Mouse (Mus musculus) heart, adult 9 months (tissue): ENCODE data around the gene Cnot3.
"Not testable (repeated sequence)": the region's sequence is repeated elsewhere in the genome, so short reads cannot be mapped to it uniquely, and the experiment has no call there.

Experiments
- DNase-seq, 2 experiments: peaks; one replicate each; pipeline ENCODE4 v3.0.0; 2022; ENCODE audit warnings: low spot score in 2 of 2

Gene Cnot3

DNA sequence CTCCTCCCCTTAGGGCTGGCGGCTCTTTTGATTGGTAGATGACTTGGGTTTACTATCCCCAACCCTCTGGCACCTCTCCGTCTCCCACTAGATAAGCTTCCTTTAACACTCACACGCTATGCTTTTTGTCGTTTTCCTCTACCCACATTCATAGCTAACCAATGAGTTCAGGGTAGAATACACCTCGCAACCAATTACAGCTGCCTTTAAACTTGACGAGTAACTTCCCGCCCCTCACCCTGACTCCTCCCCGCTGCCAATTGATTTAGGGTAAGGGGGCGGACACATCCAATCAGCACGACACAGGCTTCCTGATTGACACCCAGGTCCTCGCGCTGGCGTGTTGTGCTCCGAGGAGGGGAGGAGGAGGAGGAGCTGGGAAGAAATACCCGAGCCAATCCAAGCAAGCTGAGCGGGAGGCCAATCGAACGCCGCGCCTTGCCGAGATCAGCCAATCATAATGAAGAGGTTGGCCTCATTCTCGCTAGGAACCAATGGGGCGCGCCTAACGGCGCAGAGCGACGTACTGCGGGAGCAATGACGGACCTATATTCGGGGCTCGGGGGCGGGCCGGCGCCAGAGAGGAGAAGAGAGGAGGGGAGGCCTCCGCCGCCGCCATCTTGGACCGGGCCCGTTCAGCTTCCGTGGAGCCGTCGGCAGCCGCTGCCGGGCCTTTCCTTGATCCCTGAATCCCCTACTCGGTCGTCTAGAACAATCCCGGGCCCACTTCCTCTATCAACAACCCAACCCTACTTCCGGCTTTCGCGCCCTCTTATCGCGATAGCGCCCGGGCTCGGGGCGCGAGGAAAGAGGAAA lies at the start of gene Cnot3:
Gene Cnot3 (plus strand): TSS at position 597 of the 816 bp plus-strand sequence.
- peak; percentile 100 for DNase-seq

DNA sequence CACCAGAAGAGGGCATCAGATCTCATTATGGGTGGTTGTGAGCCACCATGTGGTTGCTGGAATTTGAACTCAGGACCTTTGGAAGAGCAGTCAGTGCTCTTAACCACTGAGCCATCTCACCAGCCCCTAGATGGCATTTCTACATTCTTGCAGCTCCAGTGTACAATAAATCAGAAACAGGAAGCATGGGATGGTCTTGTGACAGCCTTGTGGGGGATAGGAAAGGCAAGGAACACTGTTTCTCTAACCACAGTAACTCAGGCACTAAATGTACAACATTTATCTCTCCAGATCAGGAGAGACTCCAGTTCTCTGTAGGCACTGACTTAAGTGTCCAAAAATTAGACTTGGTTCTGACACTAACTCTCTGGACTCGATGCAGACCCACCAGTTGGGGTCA lies 47.3 kb upstream of the Cnot3 start:
- DNase-seq: not testable (repeated sequence)

DNA sequence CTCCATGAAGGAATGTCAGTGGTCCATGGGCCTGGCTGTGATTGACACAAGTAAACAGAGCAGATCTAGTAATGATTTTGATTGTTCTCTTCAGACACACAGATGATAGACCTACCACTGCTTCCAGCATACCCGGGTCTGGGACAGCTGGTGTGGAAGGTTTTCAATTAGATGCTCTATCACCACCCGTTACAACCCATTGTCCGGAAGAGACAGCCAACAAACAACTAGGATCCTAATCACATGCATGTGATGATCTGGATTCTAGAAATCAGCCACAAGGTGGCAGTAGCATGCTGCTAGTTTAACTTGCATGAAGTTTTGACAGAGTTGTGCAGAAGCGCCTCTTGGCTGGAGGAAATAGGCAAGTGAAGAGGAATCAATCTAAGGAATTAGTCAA lies 43.9 kb upstream of the Cnot3 start:
- peak in 1 of 2 experiments; percentile 47 for DNase-seq

DNA sequence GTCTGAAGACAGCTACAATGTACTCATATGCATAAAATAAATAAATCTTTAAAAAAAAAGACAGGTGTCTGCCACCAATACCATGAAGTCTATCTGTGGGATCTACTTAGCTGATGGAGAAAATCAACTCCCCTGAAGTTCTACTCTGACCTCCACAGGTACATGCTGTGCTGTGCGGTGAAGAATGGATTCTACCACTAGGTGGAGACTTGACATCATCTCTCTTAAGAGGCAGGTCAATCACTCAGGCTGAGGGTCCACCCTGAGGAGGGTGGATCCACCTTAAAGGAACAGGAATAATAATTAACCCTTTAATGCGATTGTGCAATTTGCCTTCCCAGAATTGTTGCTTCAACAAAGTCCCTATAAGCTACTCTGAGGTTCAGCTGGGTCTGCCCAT lies 38.3 kb upstream of the Cnot3 start:
- peak in 1 of 2 experiments; percentile 23 for DNase-seq

DNA sequence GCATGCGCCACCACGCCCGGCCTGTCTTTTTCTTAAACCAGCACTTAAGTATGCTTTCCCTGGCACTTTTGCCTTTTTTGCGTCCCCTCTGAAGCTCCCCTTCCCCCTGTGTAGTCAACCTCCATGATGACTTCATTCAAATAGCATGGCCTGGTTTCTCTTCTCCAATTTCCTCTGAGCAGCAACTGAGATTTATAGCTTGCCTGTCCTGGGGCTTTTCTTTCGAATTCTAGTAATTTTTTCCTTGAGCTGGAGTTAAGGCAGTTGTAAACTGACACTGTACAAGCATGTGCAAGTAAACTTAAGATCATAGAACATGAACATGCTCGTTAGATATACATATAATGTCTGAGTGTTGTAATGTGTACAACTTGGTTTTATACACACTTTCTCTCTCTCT lies 37.7 kb upstream of the Cnot3 start:
- DNase-seq: no peak

DNA sequence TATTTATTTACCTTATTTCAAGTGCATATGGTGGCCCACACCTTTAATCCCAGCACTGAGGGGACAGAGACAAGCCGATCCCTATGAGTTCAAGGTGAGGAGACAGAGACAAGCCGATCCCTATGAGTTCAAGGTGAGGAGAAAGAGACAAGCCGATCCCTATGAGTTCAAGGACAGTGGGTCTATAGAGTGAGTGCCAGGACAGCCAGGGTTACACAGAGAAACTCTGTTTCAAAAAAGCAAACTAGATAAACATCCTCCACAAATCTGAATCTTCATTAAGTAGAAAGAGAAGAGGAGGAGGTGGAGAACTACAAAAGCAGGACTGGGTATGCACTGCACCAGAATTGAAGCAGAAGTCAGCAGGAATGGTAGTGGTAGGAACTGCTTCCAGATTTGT lies 36.4 kb upstream of the Cnot3 start:
- no peak for DNase-seq

DNA sequence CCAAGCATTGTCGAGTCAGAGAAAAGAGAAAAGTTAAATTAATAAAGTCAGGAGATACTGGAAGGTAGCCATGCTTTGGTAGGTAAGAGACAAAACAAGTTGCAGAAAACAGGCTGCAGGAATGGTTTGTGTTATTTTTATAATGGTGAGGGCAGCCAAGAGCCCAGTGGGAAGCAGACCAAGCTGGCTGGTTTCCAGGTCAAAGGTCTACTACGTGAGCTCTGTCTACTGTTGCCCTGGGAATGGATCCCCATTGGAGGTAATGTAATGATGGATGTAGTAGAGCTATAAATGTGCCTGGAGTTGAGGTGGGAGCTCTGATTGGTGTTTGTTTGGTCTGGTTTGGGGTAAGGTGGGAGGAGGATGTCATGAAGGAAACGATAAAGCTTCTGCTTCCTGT lies 36.0 kb upstream of the Cnot3 start:
- DNase-seq: peak; percentile 54 to 74

DNA sequence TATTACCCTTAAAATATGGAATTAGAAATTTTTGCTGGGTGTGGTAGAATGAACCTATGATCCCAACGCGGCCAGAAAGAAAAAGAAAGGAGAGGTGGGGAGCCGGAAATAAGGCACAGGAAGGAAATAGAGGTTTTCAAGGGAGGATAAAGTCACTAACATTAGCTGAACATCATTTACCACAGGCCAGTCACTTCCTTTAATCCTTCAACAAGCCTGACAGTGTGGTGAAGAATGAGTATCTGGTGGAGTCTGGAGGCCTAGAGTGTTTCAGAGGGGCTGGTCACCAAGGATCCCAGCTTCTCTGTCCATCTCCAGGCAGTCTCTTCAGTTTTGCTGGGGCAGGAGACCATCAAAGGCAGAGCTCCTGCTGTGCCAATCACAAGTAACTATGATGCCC lies 34.6 kb upstream of the Cnot3 start:
- DNase-seq: no peak

DNA sequence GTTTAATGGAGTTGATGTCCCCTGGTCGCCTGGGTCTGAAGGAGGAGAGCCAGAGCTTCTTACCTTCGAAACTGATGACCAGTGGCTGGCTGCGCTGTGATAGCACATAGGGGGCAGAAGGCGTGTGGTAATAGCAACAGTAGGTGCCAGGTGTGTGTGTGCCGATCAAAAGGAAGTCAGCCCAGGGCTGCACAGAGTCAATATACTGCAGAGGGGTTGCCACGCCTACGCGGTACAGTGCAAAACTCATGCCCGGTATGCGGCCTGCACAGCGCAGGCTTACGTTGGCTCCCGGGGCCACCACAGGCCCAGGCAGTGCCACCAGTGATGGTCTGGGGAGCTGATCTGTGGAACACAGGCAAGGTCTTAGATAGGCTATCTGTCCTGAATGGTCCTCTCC lies 34.1 kb upstream of the Cnot3 start:
- no peak for DNase-seq

DNA sequence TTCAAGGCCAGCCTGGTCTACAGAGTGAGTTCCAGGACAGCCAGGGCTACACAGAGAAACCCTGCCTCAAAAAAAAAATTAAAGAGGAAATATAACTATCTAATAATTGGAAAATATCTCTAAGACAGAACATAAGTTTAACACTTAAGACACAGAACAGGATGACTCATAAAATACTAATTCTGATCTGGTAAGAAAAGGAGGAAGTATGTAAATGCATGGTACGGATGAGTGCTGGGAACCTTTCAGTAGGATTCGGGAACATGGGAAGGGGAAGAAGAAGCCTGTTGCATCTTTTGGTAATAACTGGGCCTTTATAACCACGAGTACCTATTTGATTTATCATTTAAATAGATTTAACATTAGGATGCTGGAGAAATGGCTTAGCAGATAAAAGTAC lies 31.0 kb upstream of the Cnot3 start:
- no peak for DNase-seq

DNA sequence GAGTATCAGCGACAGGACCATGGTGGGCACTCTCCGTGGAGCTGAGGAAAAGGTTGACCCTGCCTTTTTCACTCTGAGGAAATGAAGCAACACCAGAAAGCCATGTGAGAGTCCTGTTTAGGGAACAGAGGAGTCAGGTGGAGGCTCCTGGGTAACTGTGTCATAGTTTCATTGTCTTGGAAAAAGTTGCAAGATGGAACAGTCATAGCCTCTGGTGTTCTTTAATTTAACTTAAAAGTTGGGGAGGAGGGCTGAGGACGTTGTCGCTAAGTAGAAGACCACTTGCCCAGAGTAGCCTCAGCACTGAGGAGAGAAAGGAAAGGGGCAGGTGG lies 29.0 kb upstream of the Cnot3 start, which contains the start of gene Oscar:
Gene Oscar (minus strand): TSS at position 101 of the 332 bp plus-strand sequence.
- DNase-seq: no peak

DNA sequence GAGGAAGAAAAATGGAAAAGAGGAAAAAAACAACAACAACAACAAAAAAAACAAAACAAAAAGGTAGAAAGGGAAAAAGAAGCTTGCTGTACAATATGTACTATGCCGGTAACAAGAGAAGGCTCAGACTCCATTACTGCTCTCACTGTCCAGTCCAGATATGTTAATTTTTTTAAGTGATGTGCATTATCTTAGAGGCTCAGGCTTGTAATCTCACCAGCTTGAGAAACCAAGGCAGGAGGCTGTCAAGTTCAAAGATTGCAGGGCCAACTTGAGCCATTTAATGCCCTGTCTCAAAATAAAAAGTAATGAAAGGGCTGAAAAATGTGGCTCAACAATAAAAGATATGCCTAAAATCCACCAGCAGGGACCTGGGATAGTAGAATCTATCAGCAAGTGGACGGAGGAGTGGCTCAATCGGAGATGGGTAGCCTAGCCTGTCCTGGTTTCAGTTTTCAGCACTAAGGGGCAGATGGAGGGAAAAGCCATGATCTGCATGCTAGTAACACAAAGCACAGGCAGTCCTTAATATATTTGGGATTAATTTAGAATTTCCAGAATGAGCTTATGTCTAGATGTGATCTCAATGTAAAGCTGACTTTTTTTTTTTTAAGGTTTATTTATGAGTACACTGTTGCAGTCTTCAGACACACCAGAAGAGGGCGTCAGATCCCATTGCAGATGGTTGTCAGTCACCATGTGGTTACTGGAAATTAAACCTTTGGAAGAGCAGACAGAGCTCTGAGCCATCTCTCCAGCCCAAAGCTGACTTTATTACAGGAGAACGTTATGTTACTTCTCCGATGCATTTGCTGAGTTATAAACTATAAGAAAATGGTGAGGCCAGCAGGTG lies 28.5 kb upstream of the Cnot3 start:
- no peak for DNase-seq

DNA sequence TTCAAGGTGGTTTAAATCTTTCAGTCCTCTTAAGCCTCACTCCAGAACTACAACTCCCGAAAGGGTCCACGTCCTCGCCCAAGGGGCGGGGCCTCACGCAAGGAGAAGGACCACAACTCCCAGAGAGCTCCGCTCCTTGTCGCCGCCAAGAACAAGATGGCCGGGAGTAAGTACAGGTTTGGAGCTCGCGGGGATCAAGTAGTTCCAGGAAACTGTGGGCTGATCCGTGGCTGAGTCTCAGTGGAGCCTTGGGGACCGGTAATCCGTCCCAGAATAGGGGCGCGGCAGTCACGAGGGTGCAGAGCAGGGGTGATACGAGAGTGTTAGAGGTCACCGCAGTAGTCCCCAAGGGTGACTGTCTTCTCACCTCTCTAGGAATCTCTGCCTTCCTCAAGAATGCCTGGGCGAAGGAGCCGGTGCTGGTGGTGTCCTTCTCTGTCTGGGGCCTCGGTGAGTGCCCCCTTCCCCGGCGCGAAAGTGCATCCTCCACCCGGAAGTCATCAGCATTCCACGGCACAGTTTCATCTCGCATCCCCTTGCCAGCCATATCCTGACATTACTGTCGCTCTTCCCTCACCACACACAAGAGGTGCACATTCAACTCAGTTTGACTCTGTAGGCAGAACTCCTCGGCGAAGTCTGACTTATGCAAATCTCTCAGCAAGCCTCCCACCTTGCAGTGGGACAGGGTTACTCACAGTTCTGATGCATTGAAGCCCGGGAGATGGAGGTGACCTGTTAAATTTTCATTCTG lies 27.6 kb upstream of the Cnot3 start, which contains the start of gene Ndufa3:
Gene Ndufa3 (plus strand): TSS at position 132 of the 754 bp plus-strand sequence.
- peak; percentile 83 to 88 for DNase-seq

DNA sequence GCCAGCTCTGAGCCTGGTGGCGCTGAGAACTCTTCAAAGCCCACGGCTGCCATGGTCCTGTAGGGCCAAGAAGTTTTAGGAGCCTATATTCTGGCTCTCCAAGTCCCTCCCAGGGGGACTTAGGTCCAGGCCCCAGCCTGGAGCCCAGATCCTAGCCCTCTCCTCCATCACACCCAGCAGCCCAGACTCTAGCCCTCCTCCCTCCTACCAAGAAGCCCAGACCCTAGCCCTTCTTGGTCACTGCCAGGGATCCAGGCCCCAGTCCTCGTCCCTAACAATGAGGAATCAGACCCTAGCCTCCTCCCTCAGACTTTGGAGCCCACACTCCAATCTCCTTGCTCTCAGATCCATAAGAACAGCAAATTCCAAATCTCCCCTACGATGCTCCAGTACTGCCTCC lies 16.0 kb upstream of the Cnot3 start:
- DNase-seq: peak in 1 of 2 experiments; percentile 13

DNA sequence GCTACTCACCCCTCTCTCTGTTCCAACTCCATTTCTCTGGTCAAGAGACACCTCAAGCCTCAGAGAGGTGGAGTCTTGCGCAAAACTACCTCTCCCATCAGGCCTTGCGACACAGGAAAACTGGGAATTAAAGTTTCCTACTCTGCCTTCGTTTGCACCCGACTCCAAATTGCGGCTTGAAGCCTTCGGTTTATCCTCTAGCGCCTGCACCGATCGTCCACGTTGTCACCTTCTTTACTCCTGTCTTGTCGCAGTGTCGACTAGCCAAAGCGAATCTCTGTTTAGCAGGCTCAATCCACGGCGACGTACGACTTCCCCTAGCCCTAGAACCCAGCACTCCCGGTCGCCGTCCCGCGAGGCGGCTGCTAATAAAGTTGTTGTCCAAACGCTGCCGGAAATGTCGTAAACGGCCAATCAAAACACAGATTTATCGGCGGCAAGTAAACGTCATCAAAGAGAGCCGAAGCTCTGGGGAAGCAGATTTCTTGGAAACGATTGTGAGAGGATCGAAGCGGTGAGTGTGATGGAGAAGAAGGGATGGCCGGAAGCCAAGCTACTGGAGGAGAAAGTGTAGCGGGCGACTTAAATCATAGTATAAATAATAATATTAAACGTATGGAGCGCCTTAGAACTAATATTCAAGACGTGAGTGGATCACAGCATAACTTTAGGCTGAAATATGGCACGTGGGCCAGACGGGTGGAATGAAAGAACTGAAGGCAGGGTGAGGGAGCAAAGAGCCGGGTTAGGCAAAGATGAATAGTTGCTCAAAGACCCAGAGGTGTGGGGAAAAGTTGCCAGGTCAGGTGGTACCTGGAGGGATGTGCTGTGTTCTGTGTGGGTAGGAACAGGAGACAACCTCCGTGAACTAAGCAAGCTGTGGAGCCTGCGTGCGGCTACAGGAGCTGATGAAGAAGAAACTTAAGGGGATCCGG lies 15.3 kb upstream of the Cnot3 start, which contains the start of the genes Tfpt and Prpf31:
Gene Tfpt (minus strand): TSS at position 387 of the 935 bp plus-strand sequence.
Gene Prpf31 (plus strand): TSS at position 443 of the 935 bp plus-strand sequence.
- DNase-seq: peak; percentile 92 to 96

DNA sequence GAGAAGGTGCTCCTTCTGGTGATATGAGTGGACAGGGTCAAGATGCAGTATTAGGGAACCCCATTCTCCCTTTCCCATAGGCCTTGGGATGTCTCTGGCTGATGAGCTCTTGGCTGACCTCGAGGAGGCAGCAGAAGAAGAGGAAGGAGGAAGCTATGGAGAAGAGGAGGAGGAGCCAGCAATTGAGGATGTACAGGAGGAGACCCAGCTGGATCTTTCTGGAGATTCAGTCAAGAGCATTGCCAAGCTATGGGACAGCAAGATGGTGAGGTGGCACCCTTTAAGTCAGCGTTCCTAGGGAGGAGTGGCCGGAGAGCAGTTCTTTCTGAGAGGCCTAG lies 14.6 kb upstream of the Cnot3 start:
- no peak for DNase-seq

DNA sequence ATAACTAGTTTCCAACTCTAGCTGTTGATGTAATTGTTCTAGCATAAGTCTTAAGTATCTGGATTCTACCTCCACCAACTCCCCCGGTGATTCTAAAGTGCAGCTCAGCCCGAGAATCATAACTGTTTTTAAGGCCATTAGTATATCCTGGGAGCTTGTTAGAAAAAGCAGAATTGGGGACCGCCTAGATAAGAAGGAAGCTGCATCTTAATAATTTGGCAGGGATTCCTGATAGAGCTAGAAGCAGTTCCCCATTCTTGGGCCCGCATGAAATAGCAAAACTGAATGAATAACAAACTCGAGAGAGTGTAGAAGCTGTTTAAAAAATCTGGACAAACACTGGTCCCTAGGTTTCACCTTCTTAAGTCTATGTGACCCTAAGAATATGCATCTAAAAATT lies 1.7 kb upstream of the Cnot3 start:
- DNase-seq: no peak

DNA sequence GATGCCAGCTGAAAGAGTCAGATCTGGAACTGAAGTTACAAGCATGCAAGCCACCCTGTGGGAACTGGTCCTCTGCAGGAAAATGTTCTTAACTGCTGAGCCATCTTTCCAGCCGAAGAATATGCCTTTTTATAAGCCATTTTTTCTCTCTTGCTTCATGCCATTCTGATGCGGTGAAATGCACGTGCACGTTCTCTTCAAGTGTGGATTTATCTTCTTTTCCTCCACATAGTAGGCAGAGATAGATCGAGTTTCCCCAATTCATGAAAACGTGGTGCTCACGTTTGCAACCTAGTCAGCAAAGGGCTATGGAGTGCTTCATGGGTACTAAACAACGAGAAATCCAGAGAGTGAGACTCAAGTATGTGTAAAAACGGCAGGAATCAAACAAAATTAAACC lies 1.2 kb upstream of the Cnot3 start:
- DNase-seq: no peak

DNA sequence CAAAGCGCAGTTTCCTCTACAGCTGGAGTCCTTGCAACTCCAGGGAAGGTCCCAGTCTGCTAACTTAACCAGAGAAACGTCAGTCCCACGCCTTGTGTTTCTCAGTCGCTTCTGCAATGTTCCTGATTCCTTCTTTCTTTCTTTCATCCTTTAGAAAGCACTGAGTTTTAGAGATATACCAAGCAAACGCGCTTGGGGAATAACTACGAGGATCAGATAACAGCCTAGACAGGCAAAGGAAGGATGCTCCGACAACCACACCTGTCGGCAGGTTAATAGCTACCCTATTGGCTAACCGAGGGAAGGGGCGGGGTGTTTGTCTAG lies 758 bp upstream of the Cnot3 start:
- no peak for DNase-seq

DNA sequence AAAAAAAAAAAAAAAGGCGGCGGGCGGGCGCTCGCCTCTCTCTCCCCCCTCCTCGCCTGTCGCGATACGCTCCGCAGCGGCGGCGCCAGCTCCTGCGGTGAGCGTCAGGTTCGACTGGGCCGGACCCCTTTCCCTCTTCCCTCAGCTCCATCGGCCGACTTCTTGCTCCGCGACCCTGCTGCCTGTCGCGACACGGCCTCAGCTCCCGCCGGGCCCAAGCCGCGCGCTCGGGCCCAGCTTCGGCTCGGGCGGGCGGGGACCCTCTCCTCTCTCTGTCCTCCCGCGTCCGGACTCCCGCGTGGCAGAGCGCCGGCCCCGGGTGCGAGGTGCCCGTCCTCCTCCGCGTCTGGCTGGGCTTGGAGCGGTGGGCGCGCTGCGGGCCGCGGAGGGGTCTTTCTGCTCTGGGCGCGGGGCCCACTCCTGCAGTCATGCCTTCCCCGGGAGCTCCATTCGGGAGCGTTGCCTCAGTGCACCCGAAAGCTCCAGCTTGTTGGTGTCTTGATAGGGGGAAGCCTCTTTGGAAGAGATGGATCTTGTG lies 489 bp downstream of the Cnot3 start:
- DNase-seq: peak in 1 of 2 experiments; percentile 12

DNA sequence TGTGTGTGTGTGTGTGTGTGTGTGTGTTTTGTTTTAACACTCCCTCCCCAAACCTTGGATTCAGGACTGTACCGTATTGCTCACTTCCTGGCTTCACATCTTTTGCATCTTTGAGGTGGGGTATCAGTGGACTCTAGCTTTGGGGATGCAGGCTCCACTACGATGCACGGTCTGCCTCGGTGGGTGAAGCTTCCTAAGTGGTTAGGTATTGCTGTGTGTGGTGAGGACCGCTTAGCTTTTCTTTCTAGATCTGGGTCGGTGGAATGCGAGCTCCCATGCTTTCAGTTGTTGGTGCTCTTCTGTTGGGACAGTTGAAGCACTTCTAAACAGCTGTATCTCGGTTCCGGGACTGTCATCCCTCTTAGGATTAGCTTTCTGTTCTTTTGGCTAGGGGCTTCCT lies 1.1 kb downstream of the Cnot3 start:
- no peak for DNase-seq
